Mouse (Mus musculus): Measurements from ENCODE around the gene Gm10490.
A peak's percentile ranks its signal among the peaks of the same experiment; 100 is the strongest.
"Not testable (repeated sequence)": the region's sequence is repeated elsewhere in the genome, so short reads cannot be mapped to it uniquely, and the experiment has no call there.

Gene Gm10490

GRCm38 (mm10) chrX:7909242-7909641, at the start of gene Gm10490:
Gene Gm10490 (plus strand): TSS chrX:7909542.
- DNase-seq (ENCODE audit: low spot score in 2 of 2) = not testable (repeated sequence)

- no peak for DNase-seq (ENCODE audit: low spot score in 2 of 2)
These were observed 46.2 kb upstream of the Gm10490 start for GRCm38 (mm10) chrX:7863181-7863580.

GRCm38 (mm10) chrX:7864551-7864950, 44.8 kb upstream of the Gm10490 start:
- no peak for DNase-seq (ENCODE audit: low spot score in 2 of 2)

GRCm38 (mm10) chrX:7865343-7865742, 44.0 kb upstream of the Gm10490 start:
- DNase-seq (ENCODE audit: low spot score in 2 of 2) = peak in 1 of 2 experiments; percentile 24

GRCm38 (mm10) chrX:7865786-7866185, 43.6 kb upstream of the Gm10490 start:
- no peak for DNase-seq (ENCODE audit: low spot score in 2 of 2)

- DNase-seq (ENCODE audit: low spot score in 2 of 2) = no peak
These were observed 42.2 kb upstream of the Gm10490 start for GRCm38 (mm10) chrX:7867141-7867540.

- no peak for DNase-seq (ENCODE audit: low spot score in 2 of 2)
These were observed 40.8 kb upstream of the Gm10490 start for GRCm38 (mm10) chrX:7868506-7868905.

- no peak for DNase-seq (ENCODE audit: low spot score in 2 of 2)
These were observed 39.5 kb upstream of the Gm10490 start for GRCm38 (mm10) chrX:7869826-7870225.

GRCm38 (mm10) chrX:7878007-7878419, 31.3 kb upstream of the Gm10490 start, which contains the start of gene Pim2:
Gene Pim2 (plus strand): TSS chrX:7878262.
- peak; percentile 63 to 88 for DNase-seq (ENCODE audit: low spot score in 2 of 2)

GRCm38 (mm10) chrX:7878495-7878894, 30.8 kb upstream of the Gm10490 start:
- peak; percentile 28 to 35 for DNase-seq (ENCODE audit: low spot score in 2 of 2)

GRCm38 (mm10) chrX:7879819-7880218, 29.5 kb upstream of the Gm10490 start:
- DNase-seq (ENCODE audit: low spot score in 2 of 2) = peak; percentile 22 to 69

GRCm38 (mm10) chrX:7883841-7884567, 25.3 kb upstream of the Gm10490 start, which contains the start of gene Slc35a2:
Gene Slc35a2 (plus strand): TSS chrX:7884028.
- peak; percentile 53 to 77 for DNase-seq (ENCODE audit: low spot score in 2 of 2)

- peak in 1 of 2 experiments; percentile 51 for DNase-seq (ENCODE audit: low spot score in 2 of 2)
These were observed 11.1 kb upstream of the Gm10490 start for GRCm38 (mm10) chrX:7898211-7898610.

- DNase-seq (ENCODE audit: low spot score in 2 of 2) = peak; percentile 72 to 92
These were observed 10.2 kb upstream of the Gm10490 start, which contains the start of the genes Pqbp1 and Timm17b for GRCm38 (mm10) chrX:7898880-7899874. Gene Pqbp1 (minus strand): TSS chrX:7899269. Gene Timm17b (plus strand): TSS chrX:7899357.

- DNase-seq (ENCODE audit: low spot score in 2 of 2) = no peak
These were observed 4.9 kb upstream of the Gm10490 start for GRCm38 (mm10) chrX:7904441-7904840.

GRCm38 (mm10) chrX:7907735-7908134, 1.6 kb upstream of the Gm10490 start, which contains the start of gene Gm10491:
Gene Gm10491 (minus strand): TSS chrX:7907835.
- DNase-seq (ENCODE audit: low spot score in 2 of 2) = no peak

- DNase-seq (ENCODE audit: low spot score in 2 of 2) = no peak
These were observed 1.1 kb downstream of the Gm10490 start for GRCm38 (mm10) chrX:7910473-7910872.

- peak in 1 of 2 experiments; percentile 37 for DNase-seq (ENCODE audit: low spot score in 2 of 2)
These were observed 6.3 kb downstream of the Gm10490 start for GRCm38 (mm10) chrX:7915669-7916068.

GRCm38 (mm10) chrX:7917960-7918359, 8.6 kb downstream of the Gm10490 start:
- not testable (repeated sequence) for DNase-seq (ENCODE audit: low spot score in 2 of 2)

GRCm38 (mm10) chrX:7919601-7920383, 10.4 kb downstream of the Gm10490 start, which contains the start of gene Pcsk1n:
Gene Pcsk1n (plus strand): TSS chrX:7919822.
- no peak for DNase-seq (ENCODE audit: low spot score in 2 of 2)

GRCm38 (mm10) chrX:7922032-7922431, 12.7 kb downstream of the Gm10490 start:
- no peak for DNase-seq (ENCODE audit: low spot score in 2 of 2)
